Mouse (Mus musculus) CH12.LX (cell line): ENCODE measurements around the gene Mylk3. TPM values are rescaled to one million over a fixed set of nuclear protein-coding genes. Genes with fewer than 3 reads are reported as not detected.

Source experiments
- DNase-seq: peaks from one replicate; pipeline ENCODE4 v3.0.0-alpha.2; 2013; ENCODE audit errors: extremely low read depth
- H3K27ac ChIP-seq: 2 replicates; pipeline ENCODE4 v1.5.1; 2012; ENCODE audit warnings: low read depth, mild to moderate bottlenecking, control low read depth, moderate library complexity; ENCODE audit not compliant: insufficient read depth
- H3K27me3 ChIP-seq: replicated peaks from 2 replicates; pipeline ENCODE3; 2012; ENCODE audit warnings: inconsistent platforms
- H3K36me3 ChIP-seq, 2 experiments: replicated peaks in 1 of 2; 2 replicates each; pipeline versions ENCODE3 to v1.6.1; 2012; ENCODE audit warnings: inconsistent platforms in 1 of 2, low read length in 1 of 2, mild to moderate bottlenecking in 1 of 2, mixed read lengths in 1 of 2, moderate library complexity in 1 of 2; ENCODE audit not compliant: control insufficient read depth in 1 of 2, insufficient read depth in 1 of 2
- H3K4me1 ChIP-seq, 2 experiments: 2 replicates each; pipeline ENCODE4 v1.6.1; 2012; ENCODE audit warnings: inconsistent platforms in 1 of 2, moderate library complexity in 1 of 2; ENCODE audit not compliant: insufficient read depth in 2 of 2, control insufficient read depth in 1 of 2
- H3K4me2 ChIP-seq: 2 replicates; pipeline ENCODE4 v1.6.1; 2012; ENCODE audit warnings: low read depth, mild to moderate bottlenecking, control low read depth; ENCODE audit not compliant: poor library complexity, insufficient read depth, severe bottlenecking
- H3K4me3 ChIP-seq, 3 experiments: fragments of 150-350 bp in 1 of 3; sonication (generic) in 1 of 3; replicated peaks in 1 of 3; 2 replicates each; pipeline versions ENCODE3 to v1.5.1; 2011 to 2012; ENCODE audit warnings: low read depth in 2 of 3, low read length in 2 of 3, mild to moderate bottlenecking in 2 of 3, moderate library complexity in 2 of 3, control low read depth in 1 of 3, improper control_type of control experiment in 1 of 3, inconsistent platforms in 1 of 3, mixed read lengths in 1 of 3; ENCODE audit not compliant: poor library complexity in 1 of 3
- H3K79me2 ChIP-seq: replicated peaks from 2 replicates; pipeline ENCODE4 v1.6.1; 2012; ENCODE audit warnings: mild to moderate bottlenecking, moderate library complexity; ENCODE audit not compliant: control insufficient read depth, poor library complexity, insufficient read depth, severe bottlenecking; ENCODE audit errors: extremely low read depth
- H3K9ac ChIP-seq: 2 replicates; pipeline ENCODE4 v1.6.1; 2012; ENCODE audit warnings: low read depth, mild to moderate bottlenecking, control low read depth, moderate library complexity; ENCODE audit not compliant: insufficient read depth
- H3K9me3 ChIP-seq: replicated peaks from 2 replicates; pipeline ENCODE3; 2012; ENCODE audit warnings: low read length, inconsistent platforms, mixed read lengths
- CHD1 ChIP-seq: IDR thresholded peaks from 2 replicates; pipeline ENCODE4 v1.6.1; 2012; ENCODE audit warnings: low read depth, low read length, improper control_type of control experiment, inconsistent platforms
- CHD2 ChIP-seq: IDR thresholded peaks from 2 replicates; pipeline ENCODE4 v1.6.1; 2011; ENCODE audit warnings: low read length, improper control_type of control experiment
- CTCF ChIP-seq, 2 experiments: IDR thresholded peaks in 1 of 2; conservative IDR thresholded peaks in 1 of 2; 2 replicates each; pipeline ENCODE4 v1.5.1; 2011 to 2012; ENCODE audit warnings: low read depth in 2 of 2, low read length in 2 of 2, improper control_type of control experiment in 1 of 2, inconsistent platforms in 1 of 2, mild to moderate bottlenecking in 1 of 2, moderate library complexity in 1 of 2
- E2F4 ChIP-seq: IDR thresholded peaks from 2 replicates; pipeline ENCODE4 v1.6.1; 2011; ENCODE audit warnings: low read depth, low read length, improper control_type of control experiment; ENCODE audit not compliant: insufficient replicate concordance
- EP300 ChIP-seq: IDR thresholded peaks from 2 replicates; pipeline ENCODE4 v1.6.1; 2011; ENCODE audit warnings: low read length, improper control_type of control experiment
- HCFC1 ChIP-seq: IDR thresholded peaks from 2 replicates; pipeline ENCODE4 v1.6.1; 2012; ENCODE audit warnings: low read depth, mild to moderate bottlenecking, inconsistent platforms, low read length, improper control_type of control experiment
- IRF4 ChIP-seq: IDR thresholded peaks from 2 replicates; pipeline ENCODE4 v1.6.1; 2014; ENCODE audit warnings: low read depth, mild to moderate bottlenecking, inconsistent platforms, low read length, improper control_type of control experiment
- JUND ChIP-seq: conservative IDR thresholded peaks from 2 replicates; pipeline ENCODE4 v1.6.1; 2011; ENCODE audit warnings: low read depth, low read length, improper control_type of control experiment
- MAFK ChIP-seq: IDR thresholded peaks from 2 replicates; pipeline ENCODE4 v1.6.1; 2011; ENCODE audit warnings: low read length, improper control_type of control experiment; ENCODE audit not compliant: insufficient replicate concordance
- MEF2A ChIP-seq: IDR thresholded peaks from 2 replicates; pipeline ENCODE4 v1.6.1; 2014; ENCODE audit warnings: low read depth, mild to moderate bottlenecking, inconsistent platforms, low read length, improper control_type of control experiment, borderline replicate concordance
- MXI1 ChIP-seq: IDR thresholded peaks from 2 replicates; pipeline ENCODE4 v1.6.1; 2011; ENCODE audit warnings: mild to moderate bottlenecking, low read depth, low read length, improper control_type of control experiment
- NELFE ChIP-seq: IDR thresholded peaks from 2 replicates; pipeline ENCODE4 v1.6.1; 2011; ENCODE audit warnings: low read depth, low read length, improper control_type of control experiment
- NRF1 ChIP-seq: IDR thresholded peaks from 2 replicates; pipeline ENCODE4 v1.6.1; 2014; ENCODE audit warnings: low read depth, mild to moderate bottlenecking, inconsistent platforms, low read length, improper control_type of control experiment, moderate library complexity
- PAX5 ChIP-seq: IDR thresholded peaks from 2 replicates; pipeline ENCODE4 v1.6.1; 2012; ENCODE audit warnings: low read length, inconsistent platforms, mixed read lengths
- POLR2AphosphoS2 ChIP-seq: IDR thresholded peaks from 2 replicates; pipeline ENCODE4 v1.6.1; 2011; ENCODE audit warnings: low read depth, low read length, improper control_type of control experiment
- RAD21 ChIP-seq: IDR thresholded peaks from 2 replicates; pipeline ENCODE4 v1.6.1; 2011; ENCODE audit warnings: low read depth, mild to moderate bottlenecking, low read length, improper control_type of control experiment, moderate library complexity
- SIN3A ChIP-seq: IDR thresholded peaks from 2 replicates; pipeline ENCODE4 v1.6.1; 2012; ENCODE audit warnings: low read length, improper control_type of control experiment, inconsistent platforms
- TCF12 ChIP-seq: IDR thresholded peaks from 2 replicates; pipeline ENCODE4 v1.6.1; 2014; ENCODE audit warnings: low read depth, mild to moderate bottlenecking, inconsistent platforms, low read length, improper control_type of control experiment
- USF1 ChIP-seq: IDR thresholded peaks from 2 replicates; pipeline ENCODE4 v1.6.1; 2014; ENCODE audit warnings: low read depth, mild to moderate bottlenecking, inconsistent platforms, low read length, improper control_type of control experiment
- USF2 ChIP-seq: conservative IDR thresholded peaks from 2 replicates; pipeline ENCODE4 v1.6.1; 2011; ENCODE audit warnings: low read depth, low read length, improper control_type of control experiment
- ZKSCAN1 ChIP-seq: IDR thresholded peaks from 2 replicates; pipeline ENCODE4 v1.6.1; 2012; ENCODE audit warnings: low read depth, inconsistent platforms, low read length, improper control_type of control experiment, borderline replicate concordance
- ZNF384 ChIP-seq: IDR thresholded peaks from 2 replicates; pipeline ENCODE4 v1.6.1; 2012; ENCODE audit warnings: low read depth, low read length, improper control_type of control experiment, inconsistent platforms
- dilution Hi-C: fragments of 300-500 bp; cut with MboI; formaldehyde crosslinking; loops from 2 replicates; pipeline ENCODE4 v1.14.3; 2020; ENCODE audit warnings: low sequenced_read_pairs; ENCODE audit not compliant: extremely low pct_unique_long_range_greater_than_20kb, extremely low pct_ligation_motif_present
- in situ Hi-C: fragments of 300-500 bp; cut with MboI; formaldehyde crosslinking; loops from 3 replicates; pipeline ENCODE4 v1.14.3; 2019; ENCODE audit warnings: low sequenced_read_pairs, low pct_ligation_motif_present, low pct_unique_long_range_greater_than_20kb, mixed read lengths
- polyA plus RNA-seq: library from polyadenylated mRNA; unstranded; fragments of >175 nt; gene quantifications from 2 replicates; pipeline ENCODE4 v1.2.1, GENCODE M21; 2012; ENCODE audit warnings: low read depth; ENCODE audit not compliant: insufficient read length
- total RNA-seq, 2 experiments: library from RNA; depleted of rRNA; stranded (reverse); fragments of 300-350 nt in 1 of 2; fragments of >200 nt in 1 of 2; gene quantifications; 2 replicates each; pipeline ENCODE4 v1.2.3; 2012 to 2014

The Mylk3 gene
- total and polyA plus RNA-seq, 3 experiments = 0.07 to 0.08 TPM; not detected in 1

DNA sequence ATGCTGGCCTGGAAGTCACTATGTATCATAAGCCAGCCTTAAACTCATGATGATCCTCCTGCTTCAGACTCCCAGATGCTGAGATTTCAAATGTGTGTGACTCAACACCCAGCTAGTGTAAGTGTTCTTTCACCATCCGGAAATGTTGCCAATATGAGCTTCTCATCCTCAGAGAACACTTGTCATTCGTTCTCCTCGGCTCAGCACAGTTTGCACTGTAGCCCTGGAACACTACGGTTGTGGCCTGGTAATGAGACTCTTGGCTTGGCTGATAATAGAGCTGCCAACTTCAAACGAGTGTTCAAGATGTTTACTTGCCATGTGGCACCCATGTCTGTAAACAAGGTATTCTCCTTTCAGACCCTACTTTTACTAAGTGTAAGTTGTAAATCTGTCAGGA lies 82.6 kb downstream of the Mylk3 start:
- dilution Hi-C loops = no loop called here
- Histone ChIP-seq H3K9me3 (no peaks in the 10 kb centered on the region), H3K9ac (no peak overlapping the region), H3K27ac (no peak overlapping the region), H3K36me3 (peaks cover 30 to 68% of the 10 kb centered on the region in 2 experiments), H3K27me3 (no peaks in the 10 kb centered on the region), H3K4me3 (no peak overlapping the region), H3K79me2 (peaks cover 44% of the 10 kb centered on the region), H3K4me1 (peaks cover 0 to 26% of the 10 kb centered on the region in 2 experiments; a peak in 2 of 4 replicates), H3K4me2 (no peak overlapping the region)
- in situ Hi-C loops = loop anchor here (25.0 kb wide), 1 partner anchor 234 kb away; no protein-coding TSS in a partner anchor
- DNase-seq = no peak
- TF ChIP-seq RAD21 (no peak), E2F4 (no peak), MXI1 (no peak), USF2 (no peak), HCFC1 (no peak), MAFK (no peak), NELFE (no peak), TCF12 (no peak), ZKSCAN1 (no peak), NRF1 (no peak), ZNF384 (no peak), USF1 (no peak), IRF4 (no peak), CHD1 (no peak)

DNA sequence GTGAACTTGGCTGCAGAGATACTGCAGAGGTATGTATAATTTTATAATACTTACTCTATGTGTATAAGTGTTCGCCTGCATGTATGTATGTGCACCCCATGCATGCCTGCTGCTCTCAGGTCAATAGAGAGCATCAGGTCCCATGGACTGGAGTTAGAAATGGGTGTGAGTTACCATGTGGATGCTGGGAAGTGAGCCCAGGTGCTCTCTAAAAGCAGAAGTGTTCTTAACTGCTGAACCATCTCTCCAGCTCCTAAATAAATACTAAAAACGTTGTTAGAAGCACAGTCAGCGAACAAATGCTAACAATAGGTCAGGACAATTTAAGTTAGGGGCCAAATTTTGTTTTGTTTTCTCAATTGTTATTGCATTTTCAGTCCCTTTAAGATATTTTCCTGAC lies 83.2 kb downstream of the Mylk3 start:
- peaks cover 50% of the 10 kb centered on the region for H3K79me2 ChIP-seq
- H3K9ac ChIP-seq = no peak overlapping the region
- H3K4me3 ChIP-seq = no peak overlapping the region
- TF ChIP-seq USF1 (no peak), IRF4 (no peak), MEF2A (no peak), USF2 (no peak), TCF12 (no peak), PAX5 (no peak), POLR2AphosphoS2 (no peak), ZKSCAN1 (no peak), JUND (no peak), CHD2 (no peak), EP300 (no peak), MAFK (no peak), RAD21 (no peak), CTCF (conservative IDR thresholded peaks at IDR 0.05 in 1 of 2, IDR thresholded peaks at IDR 0.05 in 1 of 2; ENCODE audit: low read depth in 2 of 2, low read length in 2 of 2) (no peak), SIN3A (no peak), E2F4 (no peak), ZNF384 (no peak)
- no peaks in the 10 kb centered on the region for H3K27me3 ChIP-seq
- peaks cover 27 to 62% of the 10 kb centered on the region in 2 experiments for H3K36me3 ChIP-seq
- dilution Hi-C loops = no loop called here
- H3K4me2 ChIP-seq = no peak overlapping the region; the same call in 1 of the 2 replicates
- DNase-seq = no peak
- peaks cover 0 to 26% of the 10 kb centered on the region in 2 experiments; a peak in 2 of 4 replicates for H3K4me1 ChIP-seq
- H3K9me3 ChIP-seq = no peaks in the 10 kb centered on the region
- in situ Hi-C loops = loop anchor here (25.0 kb wide), 1 partner anchor 234 kb away; no protein-coding TSS in a partner anchor
- no peak overlapping the region for H3K27ac ChIP-seq
